Mouse (Mus musculus) embryonic facial prominence, embryonic 14.5 days (tissue): Measurements from ENCODE around the gene Lrrfip2. TPM values are rescaled to one million over a fixed set of nuclear protein-coding genes. Genes with fewer than 3 reads are reported as not detected.

Source experiments
- ATAC-seq: fragments of 200-750 bp; cut with Nextera tagmentation; 2 replicates; pipeline ENCODE4 v1.8.0; 2017; ENCODE audit warnings: low read depth, moderate number of reproducible peaks, moderate TSS enrichment
- DNase-seq: peaks from one replicate; pipeline ENCODE4 v3.0.0-alpha.2; 2015; ENCODE audit warnings: low spot score
- H3K27ac ChIP-seq: fragments of 300-500 bp; sonication (generic); replicated peaks from 2 replicates; pipeline ENCODE4 v1.5.1; 2014; ENCODE audit warnings: low read depth, mild to moderate bottlenecking, low read length, moderate library complexity
- H3K27me3 ChIP-seq: fragments of 300-500 bp; sonication (generic); replicated peaks from 2 replicates; pipeline ENCODE4 v1.6.1; 2014; ENCODE audit warnings: low read length; ENCODE audit not compliant: control insufficient read depth, insufficient read depth
- H3K36me3 ChIP-seq: fragments of 300-500 bp; sonication (generic); 2 replicates; pipeline ENCODE4 v1.6.1; 2014; ENCODE audit warnings: low read length, mixed read lengths; ENCODE audit not compliant: control insufficient read depth, insufficient read depth
- H3K4me1 ChIP-seq: fragments of 300-500 bp; sonication (generic); 2 replicates; pipeline ENCODE4 v1.6.1; 2014; ENCODE audit warnings: antibody characterized with exemption, low read length; ENCODE audit not compliant: control insufficient read depth, insufficient read depth
- H3K4me2 ChIP-seq: fragments of 300-500 bp; sonication (generic); 2 replicates; pipeline ENCODE4 v1.6.1; 2014; ENCODE audit warnings: low read depth, mild to moderate bottlenecking, low read length, moderate library complexity, mixed read lengths
- H3K4me3 ChIP-seq: fragments of 300-500 bp; sonication (generic); 2 replicates; pipeline ENCODE4 v1.5.1; 2014; ENCODE audit warnings: low read depth, mild to moderate bottlenecking, low read length
- H3K9ac ChIP-seq: fragments of 300-500 bp; sonication (generic); 2 replicates; pipeline ENCODE4 v1.6.1; 2014; ENCODE audit warnings: low read depth, mild to moderate bottlenecking, low read length, moderate library complexity, mixed read lengths
- H3K9me3 ChIP-seq: fragments of 300-500 bp; sonication (generic); 2 replicates; pipeline ENCODE4 v1.6.1; 2016; ENCODE audit warnings: low read length; ENCODE audit not compliant: control insufficient read depth
- WGBS: fragments of 180-500 bp; shearing (Covaris S2); extraction: QIAGEN DNeasy Blood & Tissue Kit; methylation state at CpG from one replicate; pipeline ENCODE4 v1.1.7; 2014; 5-methylcytosine and 5-hydroxymethylcytosine counted together
- polyA plus RNA-seq: library from polyadenylated mRNA; unstranded; fragments of >200 nt; fragmentation: Nextera tagmentation; extraction: Ambion mirVana; gene quantifications from 2 replicates; pipeline ENCODE4 v1.2.1, GENCODE M21; 2014

Gene Lrrfip2
- polyA plus RNA-seq, 1 experiment from 2014 or later: 39.2 TPM

DNA sequence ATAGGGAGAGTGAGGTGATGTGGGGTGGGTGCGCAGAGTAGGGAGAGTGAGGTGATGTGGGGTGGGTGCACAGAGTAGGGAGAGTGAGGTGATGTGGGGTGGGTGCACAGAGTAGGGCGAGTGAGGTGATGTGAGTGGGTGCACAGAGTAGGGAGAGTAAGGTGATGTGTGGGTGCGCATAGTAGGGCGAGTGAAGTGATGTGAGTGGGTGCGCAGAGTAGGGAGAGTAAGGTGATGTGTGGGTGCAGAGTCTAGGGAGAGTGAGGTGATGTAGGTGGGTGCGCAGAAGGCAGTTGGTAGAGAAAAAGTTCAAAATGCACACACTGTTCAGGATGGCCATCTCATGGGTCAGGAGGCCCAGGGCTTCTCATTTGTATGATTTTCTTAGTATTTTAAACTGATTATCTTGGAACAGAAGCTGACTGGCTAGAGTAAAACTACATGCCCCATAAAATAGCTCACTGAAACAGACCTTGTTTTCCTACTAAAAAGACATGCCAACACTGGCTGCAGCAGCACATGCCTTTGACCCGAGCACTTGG, 91.8 kb downstream of the Lrrfip2 start:
- ATAC-seq (no peak), DNase-seq (no peak)
- H3K4me1 ChIP-seq: no peaks in the 10 kb centered on the region; the same call in 1 of the 2 replicates
- peaks cover 16% of the 10 kb centered on the region for H3K36me3 ChIP-seq
- H3K9me3 ChIP-seq: no peaks in the 10 kb centered on the region
- no peak overlapping the region for H3K4me2 ChIP-seq
- 94% methylated on average over 7 of the region's 7 CpGs for WGBS
- no peaks in the 10 kb centered on the region for H3K27me3 ChIP-seq
- no peak overlapping the region for H3K4me3 ChIP-seq
- no peak overlapping the region for H3K9ac ChIP-seq
- no peak overlapping the region for H3K27ac ChIP-seq

DNA sequence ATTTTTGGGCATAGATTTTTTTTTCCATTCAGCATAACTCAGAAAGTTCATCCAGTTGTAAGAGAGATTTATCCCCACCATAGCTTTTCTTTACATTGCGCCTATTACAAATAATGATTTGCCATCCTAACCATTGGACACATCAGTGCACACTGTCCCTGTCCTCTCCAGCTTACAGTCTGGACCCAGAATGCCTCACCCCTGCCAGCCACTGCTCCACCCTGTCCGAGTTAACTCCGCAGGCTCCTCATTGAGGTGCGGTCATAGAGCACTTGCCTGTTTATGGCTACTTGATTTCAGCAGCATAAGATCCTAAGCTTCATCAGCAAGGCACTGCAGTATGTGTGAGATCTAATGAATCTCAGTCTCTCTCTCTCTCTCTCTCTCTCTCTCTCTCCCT, 93.0 kb downstream of the Lrrfip2 start:
- no peak overlapping the region for H3K27ac ChIP-seq
- ATAC-seq: no peak
- H3K4me1 ChIP-seq: no peaks in the 10 kb centered on the region; the same call in 1 of the 2 replicates
- no peak overlapping the region for H3K4me3 ChIP-seq
- H3K36me3 ChIP-seq: peaks cover 23% of the 10 kb centered on the region
- no peak for DNase-seq
- H3K9ac ChIP-seq: no peak overlapping the region
- H3K9me3 ChIP-seq: no peaks in the 10 kb centered on the region
- H3K27me3 ChIP-seq: no peaks in the 10 kb centered on the region
- no peak overlapping the region for H3K4me2 ChIP-seq
- 90% methylated on average over 4 of the region's 4 CpGs for WGBS

DNA sequence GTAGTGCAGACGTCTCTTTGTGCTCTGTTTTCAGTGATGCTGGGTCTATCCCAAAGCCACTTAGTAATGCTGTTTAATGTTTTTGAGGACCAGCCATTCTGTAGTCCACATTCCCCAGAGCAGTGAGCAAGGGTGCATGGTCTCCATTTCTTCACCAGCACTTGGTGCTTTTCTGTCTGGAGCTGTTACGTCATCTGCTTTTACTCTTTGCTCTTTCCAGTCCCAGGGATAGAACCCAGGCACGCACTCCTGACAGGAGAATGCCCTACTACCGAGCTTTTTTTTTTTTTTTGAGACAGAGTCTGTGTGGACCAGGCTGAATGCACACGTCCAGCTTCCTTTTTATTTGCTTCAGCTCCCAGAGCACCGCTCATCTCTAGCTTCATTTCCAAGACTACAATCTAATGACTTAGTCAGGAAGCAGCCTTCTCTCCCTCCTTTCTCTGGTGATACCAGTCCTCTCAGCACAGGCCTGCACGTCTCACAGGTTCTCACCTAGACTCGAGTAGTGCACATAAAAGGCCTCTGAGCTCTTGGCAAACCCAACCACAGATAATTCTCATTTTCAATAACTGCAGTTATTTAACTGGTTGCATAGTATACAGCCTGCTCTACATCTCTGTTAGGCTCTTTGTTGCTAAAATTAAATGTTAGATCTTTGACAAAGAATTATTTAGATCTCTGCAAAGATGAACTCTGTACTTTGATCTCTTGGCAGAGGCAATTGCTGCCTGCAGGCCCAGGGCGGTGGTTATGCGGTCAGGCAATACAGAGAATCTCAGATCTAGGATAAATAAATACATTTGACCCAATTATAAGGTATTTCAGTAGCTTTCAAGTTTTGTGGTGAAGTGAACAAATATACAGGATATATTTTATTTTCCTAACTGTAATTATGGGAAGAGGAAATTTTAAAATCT, 94.0 kb downstream of the Lrrfip2 start:
- Histone ChIP-seq H3K4me1 (no peaks in the 10 kb centered on the region; the same call in 1 of the 2 replicates), H3K27me3 (no peaks in the 10 kb centered on the region), H3K36me3 (peaks cover 28% of the 10 kb centered on the region), H3K4me3 (no peak overlapping the region), H3K9me3 (no peaks in the 10 kb centered on the region), H3K9ac (no peak overlapping the region), H3K4me2 (no peak overlapping the region), H3K27ac (no peak overlapping the region)
- ATAC-seq (no peak), DNase-seq (no peak)
- 77% methylated on average over 10 of the region's 10 CpGs for WGBS

DNA sequence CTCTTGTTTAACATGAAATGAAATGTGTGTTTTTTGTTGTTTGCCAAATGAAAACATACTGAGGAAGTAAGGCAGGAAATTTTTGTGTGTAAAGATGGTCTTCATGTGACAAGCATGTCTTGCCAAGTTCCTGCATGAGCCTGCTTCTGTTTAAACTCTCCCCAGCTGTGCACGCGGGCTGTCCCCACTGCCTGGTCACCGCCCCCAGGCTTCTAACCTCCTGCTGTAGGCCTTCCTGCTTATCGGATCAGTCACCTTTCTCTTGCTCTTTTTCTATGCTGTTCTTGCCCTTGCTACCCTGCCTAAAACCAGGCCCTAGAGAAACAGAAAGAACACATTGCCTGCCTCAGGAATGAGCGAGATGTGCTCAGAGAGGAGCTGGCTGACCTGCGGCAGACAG, 96.1 kb downstream of the Lrrfip2 start:
- Histone ChIP-seq H3K9ac (no peak overlapping the region), H3K36me3 (peaks cover 28% of the 10 kb centered on the region; the same call in 1 of the 2 replicates), H3K27ac (no peak overlapping the region), H3K4me1 (no peaks in the 10 kb centered on the region; the same call in 1 of the 2 replicates), H3K9me3 (no peaks in the 10 kb centered on the region), H3K4me2 (no peak overlapping the region), H3K27me3 (no peaks in the 10 kb centered on the region), H3K4me3 (no peak overlapping the region)
- ATAC-seq: no peak
- WGBS: 36% methylated on average over 6 of the region's 6 CpGs
- peak; percentile 45 for DNase-seq

DNA sequence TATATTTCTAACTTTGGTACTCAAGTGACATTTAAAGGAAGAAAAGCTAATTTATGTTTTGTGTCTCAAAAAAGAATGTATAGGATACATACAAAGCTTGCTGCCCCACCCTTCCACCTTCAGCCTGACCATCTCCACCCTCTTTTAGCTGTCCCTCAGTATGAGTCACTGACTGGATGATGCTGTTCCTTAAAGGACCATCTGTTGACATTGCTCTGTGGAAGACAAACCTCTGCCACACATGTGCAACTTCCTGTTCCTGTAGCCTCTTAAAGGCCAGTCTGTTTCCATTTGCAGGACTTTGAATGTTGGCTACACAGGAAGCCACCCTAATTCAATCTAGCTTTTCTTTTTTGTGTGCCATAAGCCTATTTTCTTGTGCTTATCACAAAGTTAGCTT, 99.0 kb downstream of the Lrrfip2 start:
- no peak overlapping the region for H3K9ac ChIP-seq
- ATAC-seq (no peak), DNase-seq (no peak)
- no peaks in the 10 kb centered on the region for H3K9me3 ChIP-seq
- H3K27me3 ChIP-seq: no peaks in the 10 kb centered on the region
- H3K27ac ChIP-seq: no peak overlapping the region
- no peaks in the 10 kb centered on the region; the same call in 1 of the 2 replicates for H3K4me1 ChIP-seq
- no peak overlapping the region for H3K4me2 ChIP-seq
- no peak overlapping the region for H3K4me3 ChIP-seq
- peaks cover 50% of the 10 kb centered on the region for H3K36me3 ChIP-seq

DNA sequence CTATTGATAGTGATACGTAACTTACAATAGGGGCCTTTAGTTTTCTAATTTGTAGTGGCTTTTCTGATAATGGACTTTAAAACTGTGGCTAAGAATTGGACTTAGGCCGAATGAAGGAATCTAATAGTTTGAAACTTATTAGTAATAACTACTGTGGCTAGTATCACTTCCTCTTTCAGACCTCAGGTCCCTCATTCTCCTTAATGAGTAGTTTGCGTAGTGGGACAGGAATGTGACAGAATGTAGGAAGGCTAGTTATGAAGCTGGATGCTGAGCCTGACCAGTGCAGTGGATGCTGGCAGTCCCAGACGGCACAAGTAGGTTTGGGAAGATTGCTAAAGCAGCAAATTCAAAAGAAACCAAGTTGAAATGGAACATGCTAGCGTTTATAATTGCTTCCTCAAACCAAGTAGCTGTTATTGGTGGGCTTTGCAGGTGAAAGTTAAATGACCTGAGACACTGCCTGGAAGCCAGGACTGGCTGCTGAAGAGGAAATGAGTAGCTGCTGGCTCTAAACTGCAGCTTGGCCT, 103.2 kb downstream of the Lrrfip2 start:
- H3K9me3 ChIP-seq: no peaks in the 10 kb centered on the region
- 86% methylated on average over 5 of the region's 5 CpGs for WGBS
- DNase-seq (no peak), ATAC-seq (no peak)
- H3K36me3 ChIP-seq: peaks cover 78% of the 10 kb centered on the region
- H3K4me3 ChIP-seq: no peak overlapping the region
- H3K4me1 ChIP-seq: no peaks in the 10 kb centered on the region
- no peaks in the 10 kb centered on the region for H3K27me3 ChIP-seq
- no peak overlapping the region for H3K9ac ChIP-seq
- H3K4me2 ChIP-seq: no peak overlapping the region
- H3K27ac ChIP-seq: no peak overlapping the region

DNA sequence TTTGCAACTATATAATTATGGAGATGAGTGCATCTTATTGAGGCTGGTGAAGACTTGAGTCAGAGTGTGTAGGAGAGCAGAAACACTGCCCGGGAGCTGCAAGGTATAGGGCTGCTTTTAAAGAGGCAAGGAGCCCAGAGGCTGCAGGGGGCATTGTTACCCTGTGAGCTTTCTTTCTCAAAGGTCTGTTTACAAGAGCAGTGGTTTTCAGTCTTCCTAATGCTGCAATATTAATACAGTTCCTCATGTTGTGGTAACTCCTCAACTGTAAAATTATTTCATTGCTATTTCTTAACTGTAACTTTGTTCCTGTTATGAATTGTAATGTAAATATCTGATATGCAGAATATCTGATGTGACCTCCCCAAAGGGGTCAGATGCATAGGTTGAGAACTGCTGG, 104.2 kb downstream of the Lrrfip2 start:
- Histone ChIP-seq H3K4me2 (no peak overlapping the region), H3K36me3 (peaks cover 80% of the 10 kb centered on the region), H3K27ac (no peak overlapping the region), H3K9me3 (no peaks in the 10 kb centered on the region), H3K4me3 (no peak overlapping the region), H3K27me3 (no peaks in the 10 kb centered on the region), H3K9ac (no peak overlapping the region), H3K4me1 (no peaks in the 10 kb centered on the region)
- 71% methylated on average over 1 of the region's 1 CpGs for WGBS
- no peak for ATAC-seq
- DNase-seq: no peak

DNA sequence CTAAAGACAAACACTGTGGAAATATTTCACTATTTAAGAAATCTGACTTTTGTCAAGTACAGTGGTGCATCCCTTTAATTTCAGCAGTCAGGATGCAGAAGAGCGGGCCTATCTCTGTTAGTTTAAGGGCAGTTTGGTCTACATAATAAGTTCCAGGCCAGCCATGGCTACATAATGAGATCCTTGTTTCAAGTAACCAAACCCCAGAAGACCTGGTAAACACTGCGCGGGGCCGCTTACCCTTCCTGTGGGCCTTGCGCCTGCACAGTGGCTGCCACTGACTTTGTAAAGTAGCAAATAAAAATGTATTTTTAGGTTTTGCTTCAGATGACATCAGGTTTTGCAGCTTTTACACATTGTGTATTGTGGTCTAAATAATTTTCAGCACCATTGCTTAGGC, 106.0 kb downstream of the Lrrfip2 start:
- peaks cover 86% of the 10 kb centered on the region for H3K36me3 ChIP-seq
- 39% methylated on average over 5 of the region's 5 CpGs for WGBS
- no peak overlapping the region for H3K4me2 ChIP-seq
- DNase-seq (peak; percentile 35), ATAC-seq (no peak)
- no peak overlapping the region for H3K9ac ChIP-seq
- H3K4me3 ChIP-seq: no peak overlapping the region
- no peak overlapping the region; the same call in 1 of the 2 replicates for H3K27ac ChIP-seq
- H3K4me1 ChIP-seq: no peaks in the 10 kb centered on the region
- H3K9me3 ChIP-seq: no peaks in the 10 kb centered on the region
- no peaks in the 10 kb centered on the region for H3K27me3 ChIP-seq
